Mouse (Mus musculus) urinary bladder, adult 2 months (tissue): ENCODE results near the gene Ak7. TPM values are rescaled to one million over a fixed set of nuclear protein-coding genes. Genes with fewer than 3 reads are reported as not detected.
A peak's percentile ranks its signal among the peaks of the same experiment; 100 is the strongest.

Experiments
- DNase-seq: peaks from one replicate; pipeline ENCODE4 v3.0.0; 2022; ENCODE audit warnings: low spot score
- polyA plus RNA-seq: library from polyadenylated mRNA; depleted of rRNA; stranded (reverse); fragments of >200 nt; gene quantifications from 2 replicates; pipeline ENCODE4 v1.2.3, GENCODE M21; 2012

Ak7 gene
- polyA plus RNA-seq, 1 experiment: 0.11 TPM

DNA sequence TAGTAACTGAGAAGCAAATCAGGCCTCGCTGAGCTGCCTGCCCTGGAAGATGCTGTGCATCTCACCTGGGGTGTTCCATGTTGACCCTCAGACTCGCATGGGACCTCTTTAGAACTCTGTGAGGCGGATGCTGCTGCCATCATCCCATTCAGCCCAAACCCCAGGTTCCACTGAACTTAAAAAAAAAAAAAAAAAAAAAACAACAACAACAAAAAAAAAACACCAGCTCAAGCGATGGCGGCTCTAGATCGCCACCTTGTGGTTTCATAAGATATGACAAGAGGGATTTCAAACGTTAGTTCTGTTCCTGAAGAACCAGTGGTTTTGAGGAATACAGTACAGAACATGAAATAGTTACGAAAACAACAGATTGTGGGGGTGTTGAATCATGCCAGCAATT lies 22.2 kb downstream of the Ak7 start:
- no peak for DNase-seq

DNA sequence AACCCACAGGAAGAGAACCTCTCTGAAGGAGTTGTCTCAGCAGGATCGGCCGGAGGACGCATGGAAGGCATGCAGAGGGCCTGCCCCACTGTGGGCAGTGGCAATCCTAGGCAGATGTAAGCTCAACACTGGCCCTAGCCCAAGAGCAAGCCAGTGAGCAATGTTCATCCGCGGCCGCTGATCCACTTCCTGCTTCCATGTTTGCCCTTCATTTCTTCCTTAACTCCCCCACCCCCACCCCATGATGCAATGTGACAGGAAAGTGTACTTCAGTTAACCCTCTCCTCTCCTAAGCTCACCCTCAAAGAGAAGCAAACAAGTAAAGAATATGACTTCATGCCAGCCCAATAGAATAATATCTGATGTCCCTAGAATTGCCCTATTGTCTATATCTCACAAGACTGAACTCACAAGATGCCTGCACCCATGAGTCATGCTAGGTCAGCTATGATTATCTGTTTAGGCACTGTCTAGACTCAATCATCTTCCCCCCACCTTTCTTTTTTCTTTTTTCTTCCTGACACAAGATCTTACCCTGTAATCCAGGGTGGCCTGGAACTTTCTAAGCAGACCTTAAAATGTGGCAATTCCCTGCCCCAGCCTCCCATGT lies 25.2 kb downstream of the Ak7 start:
- no peak for DNase-seq

- no peak for DNase-seq
Observed at GRCm38 (mm10) chr12:105733370-105734159, 27.8 kb downstream of the Ak7 start.

GRCm38 (mm10) chr12:105735226-105735888 lies 29.6 kb downstream of the Ak7 start:
- DNase-seq: no peak

- no peak for DNase-seq
Observed at GRCm38 (mm10) chr12:105735889-105736251, 30.1 kb downstream of the Ak7 start.

GRCm38 (mm10) chr12:105738316-105739096 lies 32.7 kb downstream of the Ak7 start:
- no peak for DNase-seq

- no peak for DNase-seq
Observed at GRCm38 (mm10) chr12:105739656-105740055, 33.9 kb downstream of the Ak7 start.

- no peak for DNase-seq
Observed at GRCm38 (mm10) chr12:105748114-105748513, 42.3 kb downstream of the Ak7 start.

- no peak for DNase-seq
Observed at GRCm38 (mm10) chr12:105753813-105754212, 48.0 kb downstream of the Ak7 start.

GRCm38 (mm10) chr12:105757816-105758497 lies 52.2 kb downstream of the Ak7 start:
- no peak for DNase-seq

- DNase-seq: no peak
Observed at GRCm38 (mm10) chr12:105758911-105759310, 53.1 kb downstream of the Ak7 start.

GRCm38 (mm10) chr12:105759849-105760478 lies 54.2 kb downstream of the Ak7 start:
- no peak for DNase-seq

DNA sequence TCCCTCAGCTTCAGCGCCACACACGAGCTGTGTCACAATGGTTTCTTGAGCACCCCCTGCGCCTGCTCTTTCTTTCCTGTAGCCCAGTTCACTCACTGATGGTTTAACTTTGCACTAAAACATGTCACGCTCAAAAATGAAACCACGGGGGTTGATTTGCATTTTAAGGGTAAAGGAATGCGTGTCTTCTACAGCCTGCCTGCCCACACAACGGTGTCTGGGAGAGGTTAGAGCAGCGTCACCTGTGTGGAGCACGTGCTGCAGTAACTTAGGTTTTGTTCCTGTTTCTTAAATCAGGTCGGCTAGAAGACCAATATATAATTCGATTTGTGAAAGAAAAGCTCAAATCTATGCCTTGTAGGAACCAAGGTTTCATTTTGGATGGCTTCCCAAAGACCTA lies 55.4 kb downstream of the Ak7 start:
- no peak for DNase-seq

- no peak for DNase-seq
Observed at GRCm38 (mm10) chr12:105761629-105762028, 55.9 kb downstream of the Ak7 start.

GRCm38 (mm10) chr12:105769700-105770099 lies 63.9 kb downstream of the Ak7 start:
- no peak for DNase-seq

DNA sequence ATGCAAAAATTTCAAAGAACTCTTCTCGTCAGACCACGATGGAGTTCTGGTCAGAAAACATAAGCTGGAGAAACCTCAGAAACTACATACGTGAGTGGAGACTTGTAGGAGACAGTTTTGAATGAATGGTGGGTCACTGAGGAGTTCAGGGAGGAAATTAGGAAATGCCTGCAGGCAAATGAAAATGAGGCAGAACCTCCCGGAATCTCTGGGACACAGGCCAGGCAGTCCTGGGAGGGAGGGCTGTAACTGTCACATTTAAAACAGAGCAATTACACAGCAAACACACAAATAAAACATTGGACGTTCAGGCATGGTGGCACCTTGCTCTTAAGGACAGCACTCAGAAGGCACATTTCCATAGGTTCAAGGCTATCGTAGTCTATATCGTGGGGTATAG lies 69.1 kb downstream of the Ak7 start:
- no peak for DNase-seq

DNA sequence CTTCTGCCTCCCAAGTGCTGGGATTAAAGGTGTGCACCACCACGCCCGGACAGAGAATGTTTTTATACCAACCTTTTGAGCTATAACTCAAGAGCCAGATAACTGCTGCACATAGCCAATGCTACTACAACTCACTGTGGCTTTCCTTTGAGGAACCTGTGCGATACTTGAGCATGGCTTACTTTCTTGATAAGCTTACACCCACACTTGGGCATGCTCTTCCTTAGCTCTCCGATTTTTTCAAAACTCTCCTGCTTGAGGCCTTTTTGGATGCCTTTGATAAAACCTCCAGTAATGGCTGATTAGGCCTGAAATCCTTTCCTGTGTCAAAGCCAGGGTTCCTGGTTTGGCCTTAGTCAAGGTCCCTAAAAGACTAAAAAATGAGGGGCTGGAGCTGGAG lies 71.9 kb downstream of the Ak7 start:
- DNase-seq: no peak

GRCm38 (mm10) chr12:105784196-105784999 lies 78.6 kb downstream of the Ak7 start, which contains the start of gene Papola:
Papola (plus strand) TSS chr12:105784694.
- peak; percentile 82 for DNase-seq

- no peak for DNase-seq
Observed at GRCm38 (mm10) chr12:105785000-105785774, 79.4 kb downstream of the Ak7 start.
